In the genomic region with DNA sequence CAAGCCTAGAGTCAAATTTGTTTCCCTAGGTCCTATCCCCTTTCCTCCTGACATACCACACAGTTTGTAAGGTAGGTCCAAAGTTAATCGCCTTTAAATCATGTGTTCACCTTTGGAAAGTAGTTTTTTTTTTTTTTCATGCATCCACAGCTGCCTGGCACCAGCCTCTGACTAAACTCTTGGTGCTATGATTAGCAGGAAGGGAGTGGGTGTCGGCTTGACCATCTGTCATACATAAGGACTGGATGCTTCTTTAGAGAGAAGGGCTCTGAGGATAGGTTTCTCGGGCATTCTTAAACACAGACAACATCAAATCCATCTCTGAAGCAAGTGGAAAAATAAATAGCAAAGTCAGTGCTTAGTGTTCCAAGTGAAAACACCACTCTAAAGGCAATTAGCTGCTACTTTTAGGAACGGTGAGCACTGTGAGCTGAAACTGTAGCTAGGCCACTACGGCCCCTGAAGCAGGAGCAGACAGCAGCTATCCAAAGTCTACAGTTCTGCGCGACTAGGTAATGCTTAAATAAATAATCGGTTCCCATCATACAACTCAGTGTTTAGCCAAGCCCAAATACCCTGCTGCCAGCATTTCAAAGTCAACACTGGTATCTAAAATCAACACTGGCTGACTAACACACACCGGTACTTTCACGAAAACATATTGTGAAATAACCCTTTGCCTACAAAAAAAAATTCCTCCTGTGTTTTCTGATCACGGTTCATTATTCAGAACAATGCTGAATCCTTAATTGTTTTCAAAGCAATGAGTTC, we compare ENCODE assay signal across 11 mouse cellular contexts. TPM values are rescaled to one million over a fixed set of nuclear protein-coding genes. Genes with fewer than 3 reads are reported as not detected.
DNase-seq lines count a peak whose midpoint lies in the region; ATAC-seq lines count a peak whose summit lies in the region.
"Had no signal": no experiment of that assay in that cellular context is flagged by ENCODE, and none has a peak within 500 bp of the region (broad histone marks: within the 10 kb centered on the region; RNA-seq: fewer than 3 reads in every experiment).

No protein-coding gene starts in this region.

- H3K4me3 ChIP-seq in embryonic facial prominence, embryonic 14.5 days (ENCODE audit: low read depth, low read length): no peak overlapping the region
- no peak overlapping the region for H3K4me3 ChIP-seq in embryonic facial prominence, embryonic 10.5 days
- H3K4me3 ChIP-seq in limb, embryonic 10.5 days: no peak overlapping the region
- H3K4me3 ChIP-seq in hindbrain, embryonic 16.5 days (ENCODE audit: low read length): no peak overlapping the region
- H3K4me3 ChIP-seq: embryonic facial prominence, embryonic 13.5 days had no signal

- H3K4me1 ChIP-seq in embryonic facial prominence, embryonic 14.5 days (ENCODE audit: control insufficient read depth, insufficient read depth, low read length): no peaks in the 10 kb centered on the region
- H3K4me1 ChIP-seq in embryonic facial prominence, embryonic 10.5 days: peaks cover 3% of the 10 kb centered on the region; the same call in 1 of the 2 replicates
- no peaks in the 10 kb centered on the region for H3K4me1 ChIP-seq in limb, embryonic 10.5 days
- H3K4me1 ChIP-seq in hindbrain, embryonic 16.5 days (ENCODE audit: control insufficient read depth, insufficient read depth, low read depth, low read length): no peaks in the 10 kb centered on the region
- H3K4me1 ChIP-seq: embryonic facial prominence, embryonic 13.5 days had no signal

- no peak overlapping the region for H3K9ac ChIP-seq in embryonic facial prominence, embryonic 14.5 days (ENCODE audit: low read depth, low read length)
- H3K9ac ChIP-seq in hindbrain, embryonic 16.5 days (ENCODE audit: low read depth, low read length): no peak overlapping the region
- H3K9ac ChIP-seq: embryonic facial prominence, embryonic 13.5 days had no signal

- H3K27me3 ChIP-seq in embryonic facial prominence, embryonic 14.5 days (replicated peaks; ENCODE audit: control insufficient read depth, insufficient read depth, low read length): no peaks in the 10 kb centered on the region
- no peaks in the 10 kb centered on the region for H3K27me3 ChIP-seq in embryonic facial prominence, embryonic 10.5 days (replicated peaks; ENCODE audit: low read depth, poor library complexity, severe bottlenecking)
- H3K27me3 ChIP-seq in limb, embryonic 10.5 days (ENCODE audit: low read depth, poor library complexity, severe bottlenecking): no peaks in the 10 kb centered on the region
- no peaks in the 10 kb centered on the region for H3K27me3 ChIP-seq in hindbrain, embryonic 16.5 days (replicated peaks; ENCODE audit: control insufficient read depth, insufficient read depth, low read length)
- H3K27me3 ChIP-seq: embryonic facial prominence, embryonic 13.5 days had no signal

- H3K27ac ChIP-seq in embryonic facial prominence, embryonic 14.5 days (replicated peaks; ENCODE audit: low read depth, low read length): no peak overlapping the region
- H3K27ac ChIP-seq in embryonic facial prominence, embryonic 10.5 days (replicated peaks): no peak overlapping the region
- H3K27ac ChIP-seq in limb, embryonic 10.5 days: no peak overlapping the region
- no peak overlapping the region for H3K27ac ChIP-seq in hindbrain, embryonic 16.5 days (ENCODE audit: low read depth, low read length)
- H3K27ac ChIP-seq: embryonic facial prominence, embryonic 13.5 days; hindbrain, postnatal 0 days had no signal

- no peaks in the 10 kb centered on the region for H3K36me3 ChIP-seq in embryonic facial prominence, embryonic 14.5 days (ENCODE audit: control insufficient read depth, insufficient read depth, low read length)
- no peaks in the 10 kb centered on the region for H3K36me3 ChIP-seq in embryonic facial prominence, embryonic 10.5 days (replicated peaks)
- no peaks in the 10 kb centered on the region for H3K36me3 ChIP-seq in limb, embryonic 10.5 days
- H3K36me3 ChIP-seq in hindbrain, embryonic 16.5 days (ENCODE audit: control insufficient read depth, insufficient read depth, low read length): no peaks in the 10 kb centered on the region
- H3K36me3 ChIP-seq: embryonic facial prominence, embryonic 13.5 days had no signal

- H3K9me3 ChIP-seq in embryonic facial prominence, embryonic 14.5 days (ENCODE audit: control insufficient read depth, low read length): no peaks in the 10 kb centered on the region
- no peaks in the 10 kb centered on the region for H3K9me3 ChIP-seq in embryonic facial prominence, embryonic 10.5 days
- no peaks in the 10 kb centered on the region for H3K9me3 ChIP-seq in limb, embryonic 10.5 days (replicated peaks)
- no peaks in the 10 kb centered on the region for H3K9me3 ChIP-seq in hindbrain, embryonic 16.5 days (ENCODE audit: control insufficient read depth, low read length)

- no peak for ATAC-seq in embryonic facial prominence, embryonic 14.5 days (ENCODE audit: low read depth)
- peak; percentile 99 for ATAC-seq in frontal cortex, adult (ENCODE audit: low TSS enrichment)
- ATAC-seq in hindbrain, embryonic 16.5 days: no peak
- ATAC-seq: hindbrain, postnatal 0 days had no signal

- intact Hi-C loops in left cerebral cortex, postnatal 14 days (cut with DNase I): no loop called here

- 56% methylated on average over 11 of the region's 11 CpGs for WGBS in embryonic facial prominence, embryonic 14.5 days
- WGBS in embryonic facial prominence, embryonic 10.5 days: 70% methylated on average over 11 of the region's 11 CpGs
- WGBS in limb, embryonic 10.5 days: 86% methylated on average over 11 of the region's 11 CpGs
- 69% methylated on average over 11 of the region's 11 CpGs for WGBS in hindbrain, embryonic 16.5 days

- peak; percentile 34 for DNase-seq in embryonic facial prominence, embryonic 14.5 days (ENCODE audit: low spot score)
- no peak for DNase-seq in embryonic facial prominence, embryonic 10.5 days (ENCODE audit: low spot score)
- peak; percentile 41 to 57 for DNase-seq in left cerebral cortex, postnatal 14 days (ENCODE audit: low spot score in 2 of 2)
- peak; percentile 75 for DNase-seq in lung, postnatal 36 days
- DNase-seq in limb, embryonic 10.5 days (ENCODE audit: low spot score): no peak
- no peak for DNase-seq in T-cell, adult 2 months (ENCODE audit: low spot score)

- no peak overlapping the region for H3K4me2 ChIP-seq in embryonic facial prominence, embryonic 14.5 days (ENCODE audit: low read depth, low read length)
- H3K4me2 ChIP-seq in hindbrain, embryonic 16.5 days (ENCODE audit: low read length): no peak overlapping the region
- H3K4me2 ChIP-seq: embryonic facial prominence, embryonic 13.5 days; midbrain, embryonic 11.5 days had no signal

RNA-seq across cellular contexts. Expression of a gene that starts 42.2 kb away (rescaled TPM):
- polyA plus RNA-seq in embryonic facial prominence, embryonic 14.5 days (2014; fragmentation: Nextera tagmentation; extraction: Ambion mirVana): 93.8 and 94.9 TPM in 2 replicates
- polyA plus RNA-seq in embryonic facial prominence, embryonic 10.5 days (2016; fragmentation: Nextera tagmentation; extraction: Ambion mirVana): 4.1 and 7.9 TPM in 2 replicates
- total RNA-seq in left cerebral cortex, postnatal 14 days (2021): 10 to 100 TPM; 16.7 to 21.0 TPM
- polyA plus RNA-seq in limb, embryonic 10.5 days (2016; fragmentation: Nextera tagmentation; extraction: Ambion mirVana): 3.1 and 3.5 TPM in 2 replicates
- polyA plus RNA-seq in hindbrain, embryonic 16.5 days (2015; fragmentation: Nextera tagmentation; extraction: Ambion mirVana): 29.2 and 37.6 TPM in 2 replicates

Comparison
In these comparisons a context has a peak if more than half of its experiments do, and no peak if none do; other contexts are left out.
1. DNase-seq: peak in embryonic facial prominence, embryonic 14.5 days (single experiment), left cerebral cortex, postnatal 14 days (2 of 2) and lung, postnatal 36 days (single experiment); none in embryonic facial prominence, embryonic 10.5 days (single experiment), limb, embryonic 10.5 days (single experiment) and T-cell, adult 2 months (single experiment).